25 mouse cellular contexts compared by ENCODE assay signal in the genomic region with DNA sequence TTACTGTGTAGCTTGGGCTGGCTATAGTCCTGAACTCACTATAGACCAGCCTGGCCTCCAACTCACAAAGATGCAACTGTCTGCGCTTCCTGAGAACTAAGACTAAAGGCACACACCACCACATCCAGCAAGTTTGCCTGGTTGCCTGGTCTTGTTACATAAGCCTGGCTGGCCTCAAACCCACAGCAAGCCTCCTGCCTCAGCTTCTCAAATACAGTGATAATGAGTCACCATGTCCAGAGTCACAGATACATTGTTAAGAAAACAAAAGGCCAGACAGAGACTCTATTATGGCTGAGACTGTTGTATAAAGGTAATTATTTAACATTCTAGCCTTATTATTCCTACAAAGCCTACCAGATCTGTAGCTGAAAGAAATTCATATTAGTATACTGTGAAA. TPM values are rescaled to one million over a fixed set of nuclear protein-coding genes. Genes with fewer than 3 reads are reported as not detected.
DNase-seq lines count a peak whose midpoint lies in the region; ATAC-seq and TF ChIP-seq lines count a peak whose summit lies in the region.
"Had no signal": no experiment of that assay in that cellular context is flagged by ENCODE, and none has a peak within 500 bp of the region (broad histone marks: within the 10 kb centered on the region; RNA-seq: fewer than 3 reads in every experiment).

No protein-coding gene starts in this region.

- no peak for TF ChIP-seq EP300 in liver, postnatal 0 days (IDR thresholded peaks at IDR 0.05; ENCODE audit: low read depth)

- WGBS in liver, postnatal 0 days (ENCODE audit: insufficient replicate concordance): 97% methylated on average over 1 of the region's 1 CpGs

- ATAC-seq in liver, postnatal 0 days: no peak
- ATAC-seq: activated CD4-positive, CD25-positive, alpha-beta regulatory T cell, adult 4 months; forebrain, embryonic 14.5 days; forebrain, embryonic 16.5 days had no signal

- H3K4me1 ChIP-seq in ES-E14 (ENCODE audit: control insufficient read depth in 2 of 2, insufficient read depth in 2 of 2, low read length in 2 of 2, poor library complexity in 1 of 2): peaks cover 22 to 28% of the 10 kb centered on the region in 2 experiments
- H3K4me1 ChIP-seq in liver, postnatal 0 days (ENCODE audit: insufficient read depth): no peaks in the 10 kb centered on the region
- H3K4me1 ChIP-seq: embryonic facial prominence, embryonic 12.5 days; forebrain, embryonic 10.5 days; forebrain, embryonic 12.5 days had no signal

- DNase-seq in 3T3-L1 (ENCODE audit: low read depth, low spot score) (peak; percentile 24), 416B (ENCODE audit: low read depth) (peak; percentile 54), ES-E14 (ENCODE audit: low read depth, low spot score) (no peak), R1 (ENCODE audit: low read depth, low spot score) (peak; percentile 70)
- DNase-seq in testis, postnatal 10 days (ENCODE audit: low spot score): no peak
- no peak for DNase-seq in liver, postnatal 0 days
- DNase-seq in spleen, postnatal 10 days (ENCODE audit: low spot score in 2 of 2): no peak
- DNase-seq: adrenal gland, adult 8-10 months; adrenal gland, postnatal 14 days; adrenal gland, postnatal 36 days; cerebellum, adult 11-12 months; cerebellum, adult 2 months; cerebellum, adult 9-10 months; cerebellum, postnatal 10 days; cerebellum, postnatal 25 days had no signal

- H3K36me3 ChIP-seq in ES-E14 (ENCODE audit: control insufficient read depth, insufficient read depth, low read length, poor library complexity, severe bottlenecking): peaks cover 2% of the 10 kb centered on the region; the same call in 1 of the 2 replicates
- peaks cover 8% of the 10 kb centered on the region for H3K36me3 ChIP-seq in liver, postnatal 0 days (replicated peaks; ENCODE audit: insufficient read depth, low read length)

- H3K27me3 ChIP-seq in liver, postnatal 0 days (ENCODE audit: insufficient read depth, low read length): no peaks in the 10 kb centered on the region
- H3K27me3 ChIP-seq: CH12.LX; embryonic facial prominence, embryonic 12.5 days; forebrain, embryonic 12.5 days had no signal

- H3K4me3 ChIP-seq in ES-E14 (ENCODE audit: insufficient read depth in 1 of 2, low read depth in 1 of 2, low read length in 2 of 2, poor library complexity in 1 of 2, severe bottlenecking in 1 of 2): no peak overlapping the region
- no peak overlapping the region for H3K4me3 ChIP-seq in liver, postnatal 0 days (ENCODE audit: low read depth, low read length)
- H3K4me3 ChIP-seq: embryonic facial prominence, embryonic 10.5 days; embryonic facial prominence, embryonic 12.5 days; erythroblast, embryonic 14.5 days; forebrain, embryonic 10.5 days; forebrain, embryonic 12.5 days had no signal

- no peak overlapping the region for H3K9ac ChIP-seq in ES-E14 (ENCODE audit: insufficient read depth, low read depth, low read length, poor library complexity, severe bottlenecking)
- H3K9ac ChIP-seq in liver, postnatal 0 days (replicated peaks): no peak overlapping the region
- H3K9ac ChIP-seq: embryonic facial prominence, embryonic 12.5 days; forebrain, embryonic 12.5 days had no signal

- TF ChIP-seq CTCF in liver, postnatal 0 days (IDR thresholded peaks at IDR 0.05; ENCODE audit: low read depth): no peak

- in situ Hi-C loops in ES-E14 (cut with MboI; ENCODE audit: low sequenced_read_pairs in 2 of 2, unreplicated experiment in 2 of 2): no loop called here

- H3K4me2 ChIP-seq in liver, postnatal 0 days (ENCODE audit: low read depth, low read length): no peak overlapping the region
- H3K4me2 ChIP-seq: embryonic facial prominence, embryonic 12.5 days; forebrain, embryonic 12.5 days had no signal

- no peaks in the 10 kb centered on the region for H3K9me3 ChIP-seq in ES-E14 (ENCODE audit: control insufficient read depth, insufficient read depth, low read depth, low read length)
- no peaks in the 10 kb centered on the region for H3K9me3 ChIP-seq in liver, postnatal 0 days (ENCODE audit: low read length)
- H3K9me3 ChIP-seq: embryonic facial prominence, embryonic 10.5 days; embryonic facial prominence, embryonic 12.5 days; forebrain, embryonic 10.5 days; forebrain, embryonic 12.5 days; G1E had no signal

- H3K27ac ChIP-seq in ES-E14 (ENCODE audit: insufficient read depth, low read depth, low read length, poor library complexity, severe bottlenecking): peak overlapping the region; percentile 44
- H3K27ac ChIP-seq in liver, postnatal 0 days (ENCODE audit: low read depth): no peak overlapping the region
- H3K27ac ChIP-seq: embryonic facial prominence, embryonic 10.5 days; embryonic facial prominence, embryonic 12.5 days; forebrain, embryonic 10.5 days; forebrain, embryonic 12.5 days had no signal

TF ChIP-seq in ES-E14, 5 proteins besides CTCF, POLR2A, EP300 and RAD21:
- TF ChIP-seq MAFK (IDR thresholded peaks at IDR 0.05; ENCODE audit: insufficient read depth, low read depth, low read length) (no peak), CHD2 (IDR thresholded peaks at IDR 0.05; ENCODE audit: low read depth, low read length) (no peak), ZC3H11A (IDR thresholded peaks at IDR 0.05; ENCODE audit: borderline replicate concordance, low read depth, low read length) (no peak), ZNF384 (IDR thresholded peaks at IDR 0.05; ENCODE audit: low read depth, low read length) (no peak), HCFC1 (IDR thresholded peaks at IDR 0.05; ENCODE audit: borderline replicate concordance, insufficient read depth, low read length) (no peak)

RNA-seq across cellular contexts. Expression of gene Fryl, which starts 39.3 kb away (rescaled TPM):
- total RNA-seq in ES-E14 (2012; rRNA removed): 52.4 and 53.3 TPM in 2 replicates
- polyA plus RNA-seq in liver, postnatal 0 days (2015; fragmentation: Nextera tagmentation; extraction: Ambion mirVana): 22.8 and 25.8 TPM in 2 replicates

Comparison
In these comparisons a context has a peak if more than half of its experiments do, and no peak if none do; other contexts are left out.
1. DNase-seq: peak in 3T3-L1 (single experiment), 416B (single experiment) and R1 (single experiment); none in ES-E14 (single experiment), testis, postnatal 10 days (single experiment), liver, postnatal 0 days (single experiment) and spleen, postnatal 10 days (0 of 2).